Mouse (Mus musculus) thymus, adult 2 months (tissue): ENCODE data around the gene Dnah6.

Experiments
- CTCF ChIP-seq: fragments of 200-500 bp; IDR thresholded peaks from 2 replicates; pipeline ENCODE4 v1.5.1; 2012; ENCODE audit warnings: mild to moderate bottlenecking, control low read depth, low read length, moderate library complexity, borderline replicate concordance; ENCODE audit not compliant: control insufficient read depth, poor library complexity, insufficient read depth; ENCODE audit errors: extremely low read depth
- POLR2A ChIP-seq: fragments of 200-500 bp; IDR thresholded peaks from 2 replicates; pipeline ENCODE4 v1.6.1; 2012; ENCODE audit warnings: mild to moderate bottlenecking, low read length, control low read depth, moderate library complexity; ENCODE audit not compliant: control insufficient read depth, poor library complexity, insufficient read depth; ENCODE audit errors: extremely low read depth

DNA sequence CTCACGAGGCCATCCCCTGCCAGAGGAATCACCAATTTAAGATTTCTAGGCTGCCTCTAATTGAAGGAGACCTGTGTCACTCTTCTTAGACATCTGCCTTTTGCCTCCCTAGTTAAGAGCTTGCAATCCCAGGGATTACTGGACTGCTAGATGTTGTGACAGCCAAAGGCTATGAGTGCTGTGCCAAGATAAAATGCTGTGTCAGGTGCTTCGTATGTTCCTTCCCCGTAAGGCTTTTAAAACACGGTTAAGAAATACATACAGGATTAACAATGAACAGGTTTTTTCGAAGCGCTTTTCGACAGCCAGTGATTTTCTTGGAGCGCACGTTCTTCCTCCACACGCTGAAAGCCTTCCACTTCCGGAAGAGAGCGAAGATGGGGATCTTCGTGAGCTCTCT, 26.2 kb downstream of the Dnah6 start:
- no peak for TF ChIP-seq POLR2A
- TF ChIP-seq CTCF: no peak
